Comparison of ENCODE assay signal across 24 mouse cellular contexts in genomic region chr1:133161559-133161958, GRCm38 (mm10). TPM values are rescaled to one million over a fixed set of nuclear protein-coding genes. Genes with fewer than 3 reads are reported as not detected.
DNase-seq lines count a peak whose midpoint lies in the region; ATAC-seq lines count a peak whose summit lies in the region.
"Had no signal": no experiment of that assay in that cellular context is flagged by ENCODE, and none has a peak within 500 bp of the region (broad histone marks: within the 10 kb centered on the region; RNA-seq: fewer than 3 reads in every experiment).

No protein-coding gene starts in this region.

- H3K27me3 ChIP-seq in kidney, embryonic 16.5 days (ENCODE audit: insufficient read depth, low read length) = peaks cover 48% of the 10 kb centered on the region
- peaks cover 9% of the 10 kb centered on the region for H3K27me3 ChIP-seq in stomach, embryonic 14.5 days (ENCODE audit: control insufficient read depth, insufficient read depth, low read length)

- 57% methylated on average over 4 of the region's 4 CpGs for WGBS in kidney, embryonic 16.5 days
- 49% methylated on average over 4 of the region's 4 CpGs for WGBS in stomach, embryonic 14.5 days

- no peak overlapping the region for H3K4me2 ChIP-seq in kidney, embryonic 16.5 days (replicated peaks; ENCODE audit: low read depth, low read length)
- H3K4me2 ChIP-seq in stomach, embryonic 14.5 days (replicated peaks; ENCODE audit: low read depth, low read length) = 0 out of 2 replicates have a peak overlapping the region, but pooled peaks have one; percentile 3
- H3K4me2 ChIP-seq: heart, embryonic 12.5 days; liver, embryonic 13.5 days; midbrain, embryonic 12.5 days; neural tube, embryonic 12.5 days had no signal

- peak overlapping the region; percentile 45; the same call in 1 of the 2 replicates for H3K27ac ChIP-seq in kidney, embryonic 16.5 days (ENCODE audit: low read length)
- peak overlapping the region; percentile 52; the same call in 1 of the 2 replicates for H3K27ac ChIP-seq in stomach, embryonic 14.5 days (ENCODE audit: low read length)
- H3K27ac ChIP-seq: forebrain, embryonic 10.5 days; hindbrain, embryonic 10.5 days; left cerebral cortex, adult 2 months; liver, embryonic 13.5 days; midbrain, embryonic 12.5 days; neural tube, embryonic 12.5 days had no signal

- no peaks in the 10 kb centered on the region for H3K36me3 ChIP-seq in kidney, embryonic 16.5 days (ENCODE audit: insufficient read depth, low read length)
- H3K36me3 ChIP-seq in stomach, embryonic 14.5 days (ENCODE audit: control insufficient read depth, insufficient read depth, low read length) = no peaks in the 10 kb centered on the region
- H3K36me3 ChIP-seq: forebrain, embryonic 10.5 days; heart, embryonic 12.5 days; hindbrain, embryonic 10.5 days; liver, embryonic 13.5 days; midbrain, embryonic 12.5 days; neural tube, embryonic 12.5 days had no signal

- H3K9me3 ChIP-seq in kidney, embryonic 16.5 days (ENCODE audit: low read length) = no peaks in the 10 kb centered on the region
- no peaks in the 10 kb centered on the region for H3K9me3 ChIP-seq in stomach, embryonic 14.5 days (ENCODE audit: control insufficient read depth, low read depth, low read length)
- H3K9me3 ChIP-seq: forebrain, embryonic 10.5 days; heart, embryonic 12.5 days; hindbrain, embryonic 10.5 days; liver, embryonic 13.5 days; midbrain, embryonic 12.5 days; neural tube, embryonic 12.5 days had no signal

- no peak overlapping the region for H3K9ac ChIP-seq in kidney, embryonic 16.5 days (replicated peaks; ENCODE audit: low read length)
- no peak overlapping the region for H3K9ac ChIP-seq in stomach, embryonic 14.5 days (replicated peaks; ENCODE audit: low read depth, low read length)
- H3K9ac ChIP-seq: heart, embryonic 12.5 days; liver, embryonic 13.5 days; midbrain, embryonic 12.5 days; neural tube, embryonic 12.5 days had no signal

- no peak overlapping the region for H3K4me3 ChIP-seq in kidney, embryonic 16.5 days (ENCODE audit: low read length)
- no peak overlapping the region for H3K4me3 ChIP-seq in stomach, embryonic 14.5 days (ENCODE audit: low read depth, low read length)
- H3K4me3 ChIP-seq: forebrain, embryonic 10.5 days; heart, embryonic 12.5 days; hindbrain, embryonic 10.5 days; left cerebral cortex, adult 2 months; liver, embryonic 13.5 days; midbrain, embryonic 12.5 days; neural tube, embryonic 12.5 days had no signal

- peak; percentile 48 for DNase-seq in urinary bladder, postnatal 14 days (ENCODE audit: low spot score)
- no peak for DNase-seq in urinary bladder, adult 2 months (ENCODE audit: low spot score)
- no peak for DNase-seq in cerebellum, postnatal 14 days
- no peak for DNase-seq in layer of hippocampus, adult 9-11 months
- DNase-seq: adrenal gland, postnatal 14 days; cerebellum, adult 8-10 months; gastrocnemius, postnatal 25 days; heart, adult 18-20 months; heart, postnatal 10 days; liver, embryonic 13.5 days; lung, adult 2 months; lung, postnatal 14 days; retina, postnatal 1 day; right cerebral cortex, postnatal 25 days had no signal

- no peak for ATAC-seq in kidney, embryonic 16.5 days (ENCODE audit: low FRiP score, low TSS enrichment)
- no peak for ATAC-seq in stomach, embryonic 14.5 days (ENCODE audit: insufficient number of reproducible peaks, insufficient read depth, low FRiP score, low read depth)
- no peak for ATAC-seq in activated CD4-positive, CD25-positive, alpha-beta regulatory T cell, adult 4 months
- ATAC-seq: forebrain, embryonic 16.5 days had no signal

- H3K4me1 ChIP-seq in kidney, embryonic 16.5 days (ENCODE audit: insufficient read depth, low read length) = peaks cover 21% of the 10 kb centered on the region
- peaks cover 32% of the 10 kb centered on the region for H3K4me1 ChIP-seq in stomach, embryonic 14.5 days (ENCODE audit: control insufficient read depth, insufficient read depth, low read length)

RNA-seq across cellular contexts. Expression of gene Plekha6, which starts 2.5 kb away (rescaled TPM):
- polyA plus RNA-seq in urinary bladder, adult 2 months (2012; rRNA removed) = 81.1 and 94.9 TPM in 2 replicates
- 8.5 and 9.7 TPM in 2 replicates for polyA plus RNA-seq in kidney, embryonic 16.5 days (2015; fragmentation: Nextera tagmentation; extraction: Ambion mirVana)
- 19.8 and 21.7 TPM in 2 replicates for polyA plus RNA-seq in stomach, embryonic 14.5 days (2014; fragmentation: Nextera tagmentation; extraction: Ambion mirVana)
- under 1 TPM in 1 of 2 experiments, not detected in 1; 0.06 TPM for polyA plus RNA-seq in activated CD4-positive, CD25-positive, alpha-beta regulatory T cell, adult 4 months (2017; shearing (Covaris generic))

RNA-seq across cellular contexts. Expression of gene Ppp1r15b, which starts 30.6 kb away (rescaled TPM):
- polyA plus RNA-seq in urinary bladder, adult 2 months (2012; rRNA removed) = 30.5 and 30.9 TPM in 2 replicates
- polyA plus RNA-seq in kidney, embryonic 16.5 days (2015; fragmentation: Nextera tagmentation; extraction: Ambion mirVana) = 45.7 and 47.7 TPM in 2 replicates
- polyA plus RNA-seq in stomach, embryonic 14.5 days (2014; fragmentation: Nextera tagmentation; extraction: Ambion mirVana) = 43.2 and 45.4 TPM in 2 replicates
- 10 to 100 TPM; 21.7 to 22.4 TPM for polyA plus RNA-seq in activated CD4-positive, CD25-positive, alpha-beta regulatory T cell, adult 4 months (2017; shearing (Covaris generic))
